Mouse (Mus musculus) right cerebral cortex, postnatal 25 days (tissue): ENCODE results near the gene Fnbp4.
"Not testable (repeated sequence)": the region's sequence is repeated elsewhere in the genome, so short reads cannot be mapped to it uniquely, and the experiment has no call there.

Source experiments
- DNase-seq: peaks from one replicate; pipeline ENCODE4 v3.0.0; 2022

Fnbp4 gene

GRCm38 (mm10) chr2:90782901-90783486, 37.8 kb downstream of the Fnbp4 start:
- DNase-seq = no peak

- no peak for DNase-seq
These were observed 43.0 kb downstream of the Fnbp4 start for GRCm38 (mm10) chr2:90788126-90788525.

GRCm38 (mm10) chr2:90808241-90809126, 63.3 kb downstream of the Fnbp4 start:
- no peak for DNase-seq

GRCm38 (mm10) chr2:90810751-90811150, 65.6 kb downstream of the Fnbp4 start:
- DNase-seq = no peak

- DNase-seq = no peak
These were observed 70.1 kb downstream of the Fnbp4 start for GRCm38 (mm10) chr2:90815266-90815665.

GRCm38 (mm10) chr2:90816144-90816543, 71.0 kb downstream of the Fnbp4 start:
- no peak for DNase-seq

- DNase-seq = no peak
These were observed 73.5 kb downstream of the Fnbp4 start for GRCm38 (mm10) chr2:90818710-90819109.

- no peak for DNase-seq
These were observed 75.7 kb downstream of the Fnbp4 start for GRCm38 (mm10) chr2:90820894-90821293.

GRCm38 (mm10) chr2:90822978-90823377, 77.8 kb downstream of the Fnbp4 start:
- no peak for DNase-seq

- DNase-seq = peak; percentile 6
These were observed 78.6 kb downstream of the Fnbp4 start for GRCm38 (mm10) chr2:90823781-90824180.

GRCm38 (mm10) chr2:90824528-90824927, 79.4 kb downstream of the Fnbp4 start:
- DNase-seq = not testable (repeated sequence)

GRCm38 (mm10) chr2:90825515-90826172, 80.5 kb downstream of the Fnbp4 start:
- DNase-seq = no peak

- DNase-seq = no peak
These were observed 83.6 kb downstream of the Fnbp4 start for GRCm38 (mm10) chr2:90828739-90829138.
